Mouse (Mus musculus) embryonic facial prominence, embryonic 13.5 days (tissue): ENCODE measurements at regions not wholly inside any gene's neighbourhood (a gene's known extent, or its start where the extent isn't known, plus 50 kb on each side); places are given as distances from the start of the nearest gene placed in this dataset.

Source experiments
- ATAC-seq: fragments of 200-750 bp; cut with Nextera tagmentation; 2 replicates; pipeline ENCODE4 v1.8.0; 2017; ENCODE audit warnings: low read depth; ENCODE audit not compliant: insufficient number of reproducible peaks, insufficient read depth, low FRiP score, low TSS enrichment
- H3K27ac ChIP-seq: fragments of 300-500 bp; sonication (generic); 2 replicates; pipeline ENCODE4 v1.5.1; 2015; ENCODE audit warnings: moderate library complexity, mild to moderate bottlenecking, inconsistent platforms
- H3K27me3 ChIP-seq: fragments of 300-500 bp; sonication (generic); 2 replicates; pipeline ENCODE4 v1.6.1; 2015; ENCODE audit warnings: mild to moderate bottlenecking, inconsistent platforms
- H3K36me3 ChIP-seq: fragments of 300-500 bp; sonication (generic); 2 replicates; pipeline ENCODE4 v1.6.1; 2015; ENCODE audit warnings: mild to moderate bottlenecking, inconsistent platforms
- H3K4me1 ChIP-seq: fragments of 300-500 bp; sonication (generic); 2 replicates; pipeline ENCODE4 v1.6.1; 2015; ENCODE audit warnings: inconsistent platforms
- H3K4me2 ChIP-seq: fragments of 300-500 bp; sonication (generic); 2 replicates; pipeline ENCODE4 v1.6.1; 2015; ENCODE audit warnings: moderate library complexity, mild to moderate bottlenecking, inconsistent platforms
- H3K4me3 ChIP-seq: fragments of 300-500 bp; sonication (generic); 2 replicates; pipeline ENCODE4 v1.5.1; 2015; ENCODE audit warnings: mild to moderate bottlenecking, inconsistent platforms
- H3K9ac ChIP-seq: fragments of 300-500 bp; sonication (generic); 2 replicates; pipeline ENCODE4 v1.6.1; 2015; ENCODE audit warnings: mild to moderate bottlenecking, inconsistent platforms
- H3K9me3 ChIP-seq: fragments of 300-500 bp; sonication (generic); 2 replicates; pipeline ENCODE4 v1.6.1; 2016; ENCODE audit warnings: inconsistent platforms
- WGBS: fragments of 180-500 bp; shearing (Covaris S2); methylation state at CpG from one replicate; pipeline ENCODE4 v1.1.7; 2015; ENCODE audit warnings: mixed read lengths; 5-methylcytosine and 5-hydroxymethylcytosine counted together

- Histone ChIP-seq H3K4me3 (no peak overlapping the region), H3K9me3 (no peaks in the 10 kb centered on the region), H3K9ac (no peak overlapping the region), H3K36me3 (no peaks in the 10 kb centered on the region), H3K27ac (no peak overlapping the region), H3K27me3 (no peaks in the 10 kb centered on the region; the same call in 1 of the 2 replicates), H3K4me2 (no peak overlapping the region), H3K4me1 (no peaks in the 10 kb centered on the region)
- no peak for ATAC-seq
- WGBS, result 51% methylated on average over 7 of the region's 7 CpGs
These were observed 240.9 kb downstream of the Qk start for GRCm38 (mm10) chr17:10078536-10079319.

- no peak for ATAC-seq
- H3K4me2 ChIP-seq, result no peak overlapping the region
- no peak overlapping the region for H3K4me3 ChIP-seq
- no peaks in the 10 kb centered on the region for H3K4me1 ChIP-seq
- H3K9ac ChIP-seq, result no peak overlapping the region
- H3K27ac ChIP-seq, result no peak overlapping the region
- no peaks in the 10 kb centered on the region for H3K36me3 ChIP-seq
- no peaks in the 10 kb centered on the region for H3K27me3 ChIP-seq
- no peaks in the 10 kb centered on the region for H3K9me3 ChIP-seq
These were observed 246.4 kb downstream of the Qk start for GRCm38 (mm10) chr17:10073301-10073700.

- Histone ChIP-seq H3K4me3 (no peak overlapping the region), H3K9ac (no peak overlapping the region), H3K27ac (no peak overlapping the region), H3K4me2 (no peak overlapping the region), H3K4me1 (no peaks in the 10 kb centered on the region), H3K9me3 (no peaks in the 10 kb centered on the region), H3K27me3 (no peaks in the 10 kb centered on the region), H3K36me3 (no peaks in the 10 kb centered on the region)
- no peak for ATAC-seq
- 89% methylated on average over 3 of the region's 3 CpGs for WGBS
These were observed 250.4 kb downstream of the Qk start for GRCm38 (mm10) chr17:10069251-10069650.

GRCm38 (mm10) chr17:10065131-10065530 is 254.5 kb downstream of the Qk start:
- no peak for ATAC-seq
- no peak overlapping the region for H3K9ac ChIP-seq
- no peak overlapping the region for H3K4me3 ChIP-seq
- H3K27ac ChIP-seq, result no peak overlapping the region
- H3K36me3 ChIP-seq, result no peaks in the 10 kb centered on the region
- no peaks in the 10 kb centered on the region for H3K27me3 ChIP-seq
- no peaks in the 10 kb centered on the region for H3K9me3 ChIP-seq
- WGBS, result 79% methylated on average over 3 of the region's 3 CpGs
- H3K4me2 ChIP-seq, result no peak overlapping the region
- no peaks in the 10 kb centered on the region for H3K4me1 ChIP-seq

- Histone ChIP-seq H3K4me2 (no peak overlapping the region), H3K4me1 (no peaks in the 10 kb centered on the region), H3K27ac (no peak overlapping the region), H3K4me3 (no peak overlapping the region), H3K36me3 (no peaks in the 10 kb centered on the region), H3K9me3 (no peaks in the 10 kb centered on the region), H3K27me3 (no peaks in the 10 kb centered on the region), H3K9ac (no peak overlapping the region)
- ATAC-seq, result no peak
- 77% methylated on average over 8 of the region's 8 CpGs for WGBS
These were observed 257.0 kb downstream of the Qk start for GRCm38 (mm10) chr17:10062546-10063100.

GRCm38 (mm10) chr17:10057736-10058135 is 261.9 kb downstream of the Qk start:
- Histone ChIP-seq H3K36me3 (no peaks in the 10 kb centered on the region), H3K4me1 (no peaks in the 10 kb centered on the region), H3K27ac (no peak overlapping the region), H3K27me3 (no peaks in the 10 kb centered on the region), H3K9me3 (no peaks in the 10 kb centered on the region), H3K9ac (no peak overlapping the region), H3K4me3 (no peak overlapping the region), H3K4me2 (no peak overlapping the region)
- 71% methylated on average over 1 of the region's 1 CpGs for WGBS
- no peak for ATAC-seq

GRCm38 (mm10) chr17:10056096-10056495 is 263.6 kb downstream of the Qk start:
- ATAC-seq, result no peak
- Histone ChIP-seq H3K36me3 (no peaks in the 10 kb centered on the region), H3K4me2 (no peak overlapping the region), H3K27me3 (no peaks in the 10 kb centered on the region), H3K4me3 (no peak overlapping the region), H3K27ac (no peak overlapping the region), H3K9me3 (no peaks in the 10 kb centered on the region), H3K4me1 (no peaks in the 10 kb centered on the region), H3K9ac (no peak overlapping the region)
- whole genome bisulfite sequencing, result 85% methylated on average over 2 of the region's 2 CpGs

- no peaks in the 10 kb centered on the region for H3K36me3 ChIP-seq
These were observed 265.3 kb downstream of the Qk start for GRCm38 (mm10) chr17:10054375-10054774.

GRCm38 (mm10) chr17:10044336-10044735 is 275.3 kb downstream of the Qk start:
- Histone ChIP-seq H3K9me3 (no peaks in the 10 kb centered on the region), H3K4me2 (no peak overlapping the region), H3K4me3 (no peak overlapping the region), H3K9ac (no peak overlapping the region), H3K4me1 (no peaks in the 10 kb centered on the region), H3K27me3 (no peaks in the 10 kb centered on the region), H3K27ac (no peak overlapping the region), H3K36me3 (no peaks in the 10 kb centered on the region)
- 80% methylated on average over 5 of the region's 5 CpGs for WGBS
- ATAC-seq, result no peak

More at GRCm38 (mm10) chr17:10054375-10054774, 265.3 kb downstream of the Qk start:
- H3K4me3 ChIP-seq, result no peak overlapping the region
- no peak overlapping the region for H3K9ac ChIP-seq
- H3K9me3 ChIP-seq, result no peaks in the 10 kb centered on the region
- H3K27me3 ChIP-seq, result no peaks in the 10 kb centered on the region
- no peak for ATAC-seq
- no peak overlapping the region for H3K27ac ChIP-seq
- H3K4me1 ChIP-seq, result no peaks in the 10 kb centered on the region
- no peak overlapping the region for H3K4me2 ChIP-seq
- WGBS, result 83% methylated on average over 5 of the region's 5 CpGs

GRCm38 (mm10) chr17:10042042-10042652 is 277.5 kb downstream of the Qk start:
- no peaks in the 10 kb centered on the region for H3K27me3 ChIP-seq
- H3K4me2 ChIP-seq, result no peak overlapping the region
- no peaks in the 10 kb centered on the region for H3K36me3 ChIP-seq
- H3K27ac ChIP-seq, result no peak overlapping the region
- H3K4me3 ChIP-seq, result no peak overlapping the region
- H3K4me1 ChIP-seq, result no peaks in the 10 kb centered on the region
- H3K9me3 ChIP-seq, result no peaks in the 10 kb centered on the region
- no peak for ATAC-seq
- H3K9ac ChIP-seq, result no peak overlapping the region
- 87% methylated on average over 5 of the region's 5 CpGs for WGBS

- H3K27ac ChIP-seq, result no peak overlapping the region
- no peak for ATAC-seq
- WGBS, result 74% methylated on average over 4 of the region's 4 CpGs
- H3K36me3 ChIP-seq, result no peaks in the 10 kb centered on the region
- H3K27me3 ChIP-seq, result no peaks in the 10 kb centered on the region
- no peaks in the 10 kb centered on the region for H3K4me1 ChIP-seq
- H3K9ac ChIP-seq, result no peak overlapping the region
- H3K4me2 ChIP-seq, result no peak overlapping the region
- H3K4me3 ChIP-seq, result no peak overlapping the region
- H3K9me3 ChIP-seq, result no peaks in the 10 kb centered on the region
These were observed 278.7 kb downstream of the Qk start for GRCm38 (mm10) chr17:10040951-10041359.

GRCm38 (mm10) chr17:10040375-10040774 is 279.3 kb downstream of the Qk start:
- no peak overlapping the region for H3K9ac ChIP-seq
- no peaks in the 10 kb centered on the region for H3K4me1 ChIP-seq
- no peaks in the 10 kb centered on the region for H3K9me3 ChIP-seq
- H3K36me3 ChIP-seq, result no peaks in the 10 kb centered on the region
- no peak overlapping the region for H3K27ac ChIP-seq
- H3K27me3 ChIP-seq, result no peaks in the 10 kb centered on the region
- 64% methylated on average over 4 of the region's 4 CpGs for WGBS
- no peak overlapping the region for H3K4me3 ChIP-seq
- no peak for ATAC-seq
- H3K4me2 ChIP-seq, result no peak overlapping the region
